Mouse (Mus musculus) adrenal gland, postnatal 14 days (tissue): ENCODE data around the gene Haus6. TPM values are rescaled to one million over a fixed set of nuclear protein-coding genes. Genes with fewer than 3 reads are reported as not detected.
"Not testable (repeated sequence)": the region's sequence is repeated elsewhere in the genome, so short reads cannot be mapped to it uniquely, and the experiment has no call there.

Source experiments
- DNase-seq: peaks from one replicate; pipeline ENCODE4 v3.0.0; 2021; ENCODE audit warnings: mixed read lengths
- long read RNA-seq, 2 experiments: library from polyadenylated mRNA; stranded (forward); transcript quantifications; one replicate each; pipeline ENCODE4 v2.0.0; 2021
- total RNA-seq: library from RNA; stranded (reverse); gene quantifications from 2 replicates; pipeline ENCODE4 v1.2.3, GENCODE M21; 2021

Gene Haus6
- total RNA-seq: 8.3 and 10.9 TPM in 2 replicates
- long read RNA-seq, experiment 1, full-length matches to known transcripts: 2 of 6 reads
- long read RNA-seq, experiment 1, partial matches to known transcripts: 0 of 6 reads
- long read RNA-seq, experiment 1, other reads (novel, unspliced or antisense): 4 of 6 reads
- long read RNA-seq, experiment 2, full-length matches to known transcripts: 1 of 6 reads
- long read RNA-seq, experiment 2, partial matches to known transcripts: 1 of 6 reads
- long read RNA-seq, experiment 2, other reads (novel, unspliced or antisense): 4 of 6 reads

DNA sequence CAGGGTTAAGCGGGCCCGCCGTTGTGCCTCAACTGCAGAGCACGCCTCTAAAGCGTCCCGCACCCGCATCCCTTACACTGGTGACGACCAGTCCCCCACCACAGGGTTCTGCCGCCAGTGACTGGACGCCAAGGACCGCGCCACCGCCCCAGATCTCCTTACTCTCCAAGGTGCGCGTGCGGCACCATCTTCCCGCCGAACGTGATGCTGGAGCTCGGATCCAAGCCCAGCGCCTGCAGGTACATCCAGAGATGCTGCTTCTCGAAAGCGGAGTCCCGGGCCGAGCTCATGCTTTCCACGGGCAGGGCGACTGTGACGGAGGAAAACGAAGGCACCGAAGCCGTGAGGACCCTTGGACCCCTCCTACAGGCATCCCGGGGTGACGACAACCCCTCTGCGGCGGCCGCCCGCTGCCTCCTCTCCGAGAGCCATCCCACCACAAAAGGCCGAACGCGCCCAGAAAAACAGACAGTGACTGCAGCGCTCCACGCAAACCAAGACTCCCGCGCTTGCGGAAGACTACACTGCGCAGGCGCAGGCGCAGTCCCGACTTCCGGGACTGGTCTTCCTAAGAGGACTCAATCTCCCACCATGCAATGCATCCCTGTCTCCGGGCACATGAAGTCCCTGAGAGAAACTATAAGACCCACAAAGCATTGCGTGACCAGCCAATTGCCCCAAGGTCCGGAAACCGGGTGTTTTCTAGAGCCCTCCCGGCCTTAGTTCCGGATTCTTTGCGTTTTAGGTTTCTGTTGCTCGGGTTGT is at the start of gene Haus6:
Gene Haus6, minus strand, starts transcription at position 532 of the 765 bp plus-strand sequence.
- peak; percentile 94 for DNase-seq

DNA sequence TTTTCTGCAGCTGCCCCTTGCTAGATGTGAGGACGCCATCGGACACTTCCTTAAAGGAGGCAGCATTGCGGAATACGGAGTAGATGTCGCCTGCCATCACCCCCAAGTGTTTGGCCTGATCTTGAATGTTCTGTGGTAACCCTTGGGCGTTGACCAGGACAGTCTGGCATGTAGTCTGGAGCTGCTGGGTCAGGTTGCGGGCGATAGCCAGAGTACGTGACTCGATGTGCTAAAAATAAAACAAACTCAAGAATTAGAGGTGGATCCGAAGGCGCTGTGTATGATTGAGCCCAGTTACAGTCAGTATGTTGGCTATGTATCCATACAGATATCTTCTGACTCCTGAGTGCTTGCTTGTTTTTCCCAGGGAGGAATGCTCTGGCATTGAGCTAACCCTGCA is 45.3 kb upstream of the Haus6 start:
- DNase-seq: peak; percentile 66

DNA sequence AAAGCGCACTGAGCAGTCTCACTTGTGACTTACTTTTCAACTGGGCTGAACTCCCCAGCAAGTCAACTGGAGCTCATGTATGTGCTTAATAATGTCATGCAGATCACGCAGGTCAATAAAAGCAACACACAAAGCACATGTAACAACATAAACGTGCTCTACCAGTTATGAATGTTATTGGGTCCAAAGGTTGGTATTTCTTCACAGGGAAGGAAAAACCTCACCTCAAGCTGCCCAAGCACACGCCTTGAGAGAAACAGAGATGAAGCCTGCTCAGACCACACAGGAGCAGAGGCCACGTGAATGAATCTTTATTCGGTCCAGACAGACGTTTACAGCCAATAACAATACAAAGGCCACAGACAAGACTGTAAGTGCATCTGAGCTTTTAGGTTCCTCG is 44.6 kb upstream of the Haus6 start:
- not testable (repeated sequence) for DNase-seq

DNA sequence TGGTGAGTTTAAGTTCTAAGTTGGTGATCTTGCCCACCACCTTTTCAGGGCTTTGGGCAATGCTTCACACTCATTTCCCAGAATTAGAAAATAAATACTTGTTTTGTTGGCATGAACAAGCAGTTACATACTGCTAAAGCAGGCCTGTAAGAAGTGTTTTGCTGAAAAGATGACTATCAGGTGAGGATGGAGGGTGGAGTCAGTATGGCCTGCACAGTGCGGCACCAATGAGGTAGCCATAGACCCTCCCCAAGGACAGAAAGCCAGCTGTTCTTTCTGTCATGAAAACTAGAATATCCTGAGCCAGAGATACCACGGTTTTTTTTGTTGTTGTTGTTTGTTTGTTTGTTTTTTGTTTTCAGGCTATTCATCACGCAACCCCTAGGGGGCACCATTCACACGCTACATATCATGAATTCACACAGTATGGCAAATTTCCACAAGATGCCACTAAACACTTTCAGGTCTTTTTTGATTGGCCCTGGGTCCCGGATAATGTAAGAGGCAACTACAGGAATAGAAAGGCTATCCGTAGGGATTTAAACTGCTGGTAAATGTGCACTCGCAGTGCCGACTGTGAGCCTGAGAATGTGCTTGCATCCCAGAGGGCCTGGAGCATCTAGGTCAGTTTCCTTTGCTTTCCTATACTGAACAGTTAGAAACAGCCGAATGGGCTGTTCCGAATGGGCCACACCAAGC is 40.0 kb upstream of the Haus6 start:
- peak; percentile 25 for DNase-seq

DNA sequence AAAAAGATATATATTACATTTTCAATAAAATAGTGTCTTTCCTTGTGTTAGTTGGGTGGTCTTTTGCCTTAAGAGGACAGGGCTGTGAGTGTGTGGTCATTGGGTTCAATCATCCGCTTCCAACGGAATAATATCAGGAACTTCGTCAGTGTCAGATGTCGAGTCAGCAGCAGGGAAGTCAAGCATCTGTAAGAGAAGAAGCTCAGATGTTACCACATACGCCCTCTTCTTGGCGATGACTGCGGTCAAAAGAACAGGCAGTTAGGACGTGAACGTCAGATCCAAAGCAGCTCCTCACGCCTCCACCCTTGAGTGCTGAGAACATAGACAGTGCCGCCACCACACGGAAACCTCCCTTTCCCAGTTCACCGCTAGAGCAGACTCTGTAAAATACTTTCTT is 36.5 kb upstream of the Haus6 start:
- DNase-seq: not testable (repeated sequence)

- not testable (repeated sequence) for DNase-seq
Measured at GRCm38 (mm10) chr4:86637561-86637960, 25.7 kb upstream of the Haus6 start.

GRCm38 (mm10) chr4:86634873-86635272 is 23.0 kb upstream of the Haus6 start:
- DNase-seq: not testable (repeated sequence)

DNA sequence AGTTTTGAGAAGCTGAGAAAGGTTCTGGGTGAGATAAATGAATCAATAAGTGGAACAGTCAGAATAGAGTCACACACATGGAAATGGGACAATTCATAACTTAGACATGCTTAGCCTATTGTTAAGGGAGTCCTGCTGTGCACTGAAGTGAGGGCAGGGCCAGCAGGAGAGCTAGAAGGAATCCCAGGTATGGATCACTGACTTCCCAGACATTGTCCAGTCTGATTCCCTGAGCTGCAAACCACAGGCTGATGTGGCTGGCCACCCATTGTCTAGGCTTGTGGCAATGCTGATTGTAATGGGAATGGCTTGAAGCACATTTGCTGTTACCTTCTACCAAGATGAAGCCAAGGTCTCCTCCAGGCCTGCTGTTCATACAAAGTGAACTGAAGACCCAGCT is 22.5 kb upstream of the Haus6 start:
- DNase-seq: not testable (repeated sequence)

- DNase-seq: not testable (repeated sequence)
Measured at GRCm38 (mm10) chr4:86632556-86632955, 20.7 kb upstream of the Haus6 start.

DNA sequence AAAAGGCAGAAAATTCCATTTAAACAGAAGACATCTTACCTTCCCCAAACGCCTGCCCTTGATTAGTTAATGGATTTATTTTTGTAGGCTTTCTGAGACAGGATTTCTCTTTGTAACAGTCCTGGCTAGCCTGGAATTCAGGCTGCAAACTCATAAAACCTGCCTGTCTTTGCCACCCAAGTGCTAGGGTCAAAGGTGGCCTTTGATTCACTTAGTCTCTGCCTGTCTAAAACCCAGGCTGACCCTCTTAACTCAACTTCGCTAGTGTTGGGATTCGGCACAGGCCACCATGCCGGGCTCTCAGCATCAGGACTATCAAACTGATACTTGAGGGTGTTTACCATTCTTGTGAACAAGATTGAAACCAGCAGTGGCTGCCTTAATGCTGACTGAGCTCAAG is 20.0 kb upstream of the Haus6 start:
- no peak for DNase-seq

DNA sequence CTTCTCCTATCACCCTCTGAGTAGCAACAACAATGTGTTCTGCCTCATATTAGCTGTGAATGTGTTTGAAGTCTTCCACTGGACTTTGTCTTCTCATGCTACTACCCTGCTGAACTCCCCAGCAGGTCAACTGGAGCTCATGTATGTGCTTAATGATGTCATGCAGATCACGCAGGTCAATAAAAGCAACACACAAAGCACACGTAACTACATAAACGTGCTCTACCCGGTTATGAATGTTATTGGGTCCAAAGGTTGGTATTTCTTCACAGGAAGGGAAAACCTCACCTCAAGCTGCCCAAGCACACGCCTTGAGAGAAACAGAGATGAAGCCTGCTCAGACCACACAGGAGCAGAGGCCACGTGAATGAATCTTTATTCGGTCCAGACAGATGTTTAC is 14.6 kb upstream of the Haus6 start:
- DNase-seq: not testable (repeated sequence)

DNA sequence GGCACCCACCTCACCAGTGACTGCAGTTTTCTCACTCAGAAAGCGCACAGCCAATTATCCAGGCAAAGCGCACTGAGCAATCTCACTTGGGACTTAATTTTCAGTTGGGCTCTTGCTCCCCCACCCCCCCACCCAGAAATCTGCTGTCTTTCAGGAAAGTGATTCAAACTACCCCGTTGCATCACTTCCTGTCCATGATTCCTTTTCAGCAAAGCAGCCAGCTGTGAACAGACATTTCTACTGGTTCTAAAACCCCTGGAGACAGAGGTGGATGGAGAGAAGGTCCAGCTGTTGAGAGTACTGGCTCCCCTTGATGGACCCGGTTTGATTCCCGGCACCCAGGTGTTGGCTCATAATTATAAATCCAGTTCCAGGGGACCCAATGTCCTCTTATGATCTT is 13.6 kb upstream of the Haus6 start:
- DNase-seq: no peak

GRCm38 (mm10) chr4:86622532-86622931 is 10.7 kb upstream of the Haus6 start:
- not testable (repeated sequence) for DNase-seq

- DNase-seq: no peak
Measured at GRCm38 (mm10) chr4:86622116-86622515, 10.3 kb upstream of the Haus6 start.

- DNase-seq: no peak
Measured at GRCm38 (mm10) chr4:86620506-86620905, 8.7 kb upstream of the Haus6 start.

GRCm38 (mm10) chr4:86612289-86612620 is 400 bp upstream of the Haus6 start:
- DNase-seq: no peak

DNA sequence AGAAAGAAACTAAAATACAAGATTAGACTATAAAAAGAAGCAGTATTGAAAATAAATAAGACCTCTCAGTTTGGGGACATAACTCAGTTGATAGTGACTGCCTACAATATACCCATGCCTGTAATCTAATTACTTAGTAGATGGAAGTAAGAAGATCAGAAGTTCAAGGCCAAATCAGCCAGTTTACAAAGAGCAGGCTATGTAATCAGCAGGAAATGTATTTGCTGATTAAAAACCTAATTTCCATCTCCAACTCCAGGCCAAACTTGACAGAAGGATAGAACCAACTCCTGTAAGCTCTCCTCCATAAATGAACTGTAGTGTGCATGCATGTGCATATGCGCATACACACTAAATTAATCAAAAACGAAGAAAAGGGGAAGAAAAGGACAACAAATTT is 20.6 kb downstream of the Haus6 start:
- no peak for DNase-seq

- no peak for DNase-seq
Measured at GRCm38 (mm10) chr4:86588236-86588635, 23.6 kb downstream of the Haus6 start.

GRCm38 (mm10) chr4:86580591-86580990 is 31.3 kb downstream of the Haus6 start:
- no peak for DNase-seq

GRCm38 (mm10) chr4:86580056-86580455 is 31.8 kb downstream of the Haus6 start:
- DNase-seq: no peak

DNA sequence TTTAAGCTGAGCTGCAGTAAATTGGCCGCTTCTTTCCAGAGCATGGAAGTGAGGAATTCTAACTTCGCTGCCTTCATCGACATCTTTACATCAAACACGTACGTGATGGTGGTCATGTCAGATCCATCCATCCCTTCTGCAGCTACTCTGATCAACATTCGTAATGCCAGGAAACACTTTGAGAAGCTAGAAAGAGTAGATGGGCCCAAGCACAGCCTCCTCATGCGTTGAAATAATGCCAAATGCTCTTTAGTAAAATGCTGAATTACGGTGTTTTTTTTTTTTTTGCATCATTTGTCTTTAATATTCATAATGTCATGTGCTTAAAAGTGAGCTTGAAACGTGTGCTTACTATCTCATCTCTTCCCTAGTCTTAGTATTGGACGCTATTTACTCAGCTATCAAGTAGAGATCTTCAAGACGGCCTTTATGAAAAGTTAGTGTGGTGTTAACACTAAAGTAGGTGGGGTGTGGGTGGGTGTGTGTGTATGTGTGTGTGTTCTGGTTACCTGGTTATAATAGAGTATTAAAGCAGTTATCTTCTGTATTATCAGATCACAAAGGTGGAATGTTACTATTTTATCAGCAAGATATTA is 35.1 kb downstream of the Haus6 start:
- DNase-seq: no peak

DNA sequence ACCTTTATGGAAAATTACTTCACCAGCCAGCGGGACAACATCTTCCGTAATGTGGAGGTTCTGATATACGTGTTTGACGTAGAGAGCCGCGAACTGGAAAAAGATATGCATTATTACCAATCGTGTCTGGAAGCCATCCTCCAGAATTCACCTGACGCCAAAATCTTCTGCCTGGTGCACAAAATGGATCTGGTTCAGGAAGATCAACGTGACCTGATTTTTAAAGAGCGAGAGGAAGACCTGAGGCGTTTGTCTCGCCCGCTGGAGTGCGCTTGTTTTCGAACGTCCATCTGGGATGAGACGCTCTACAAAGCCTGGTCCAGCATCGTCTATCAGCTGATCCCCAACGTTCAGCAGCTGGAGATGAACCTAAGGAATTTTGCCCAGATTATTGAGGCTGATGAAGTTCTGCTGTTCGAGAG is 35.7 kb downstream of the Haus6 start:
- peak; percentile 27 for DNase-seq
